Mouse (Mus musculus) liver, adult (tissue): ENCODE results near the gene Lrrc57.

ENCODE experiments used
- GATA4 ChIP-seq: IDR thresholded peaks from 2 replicates; pipeline ENCODE4 v1.6.1; 2014; ENCODE audit warnings: mild to moderate bottlenecking, low read length; ENCODE audit not compliant: insufficient replicate concordance

The Lrrc57 gene

GRCm38 (mm10) chr2:120628076-120628865 lies 19.0 kb upstream of the Lrrc57 start:
- TF ChIP-seq GATA4 = no peak

DNA sequence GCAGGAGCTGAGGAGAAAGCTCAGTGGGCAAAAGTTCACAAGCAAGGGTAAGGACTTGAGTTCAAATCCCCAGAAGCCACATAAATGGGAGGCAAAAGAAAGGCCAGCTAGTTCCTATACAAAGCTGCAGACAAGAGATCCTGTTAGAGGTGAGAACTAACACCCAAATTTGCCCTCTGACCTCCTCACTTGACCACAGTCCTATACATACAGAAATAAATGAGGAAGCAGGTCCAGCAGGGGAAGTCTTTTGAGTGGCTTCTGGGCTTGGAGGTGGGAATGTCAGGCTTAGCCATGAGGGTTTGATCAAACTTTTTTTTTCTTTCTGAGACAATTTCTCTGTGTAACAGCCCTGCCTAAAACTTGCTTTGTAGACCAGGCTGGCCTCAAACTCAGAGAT lies 13.6 kb upstream of the Lrrc57 start:
- TF ChIP-seq GATA4 = no peak

GRCm38 (mm10) chr2:120619538-120619937 lies 10.2 kb upstream of the Lrrc57 start:
- no peak for TF ChIP-seq GATA4

GRCm38 (mm10) chr2:120616279-120617163 lies 7.2 kb upstream of the Lrrc57 start:
- no peak for TF ChIP-seq GATA4

- TF ChIP-seq GATA4 = no peak
Measured at GRCm38 (mm10) chr2:120606021-120606690, 3.2 kb downstream of the Lrrc57 start.

GRCm38 (mm10) chr2:120599506-120599905 lies 9.8 kb downstream of the Lrrc57 start:
- TF ChIP-seq GATA4 = no peak

DNA sequence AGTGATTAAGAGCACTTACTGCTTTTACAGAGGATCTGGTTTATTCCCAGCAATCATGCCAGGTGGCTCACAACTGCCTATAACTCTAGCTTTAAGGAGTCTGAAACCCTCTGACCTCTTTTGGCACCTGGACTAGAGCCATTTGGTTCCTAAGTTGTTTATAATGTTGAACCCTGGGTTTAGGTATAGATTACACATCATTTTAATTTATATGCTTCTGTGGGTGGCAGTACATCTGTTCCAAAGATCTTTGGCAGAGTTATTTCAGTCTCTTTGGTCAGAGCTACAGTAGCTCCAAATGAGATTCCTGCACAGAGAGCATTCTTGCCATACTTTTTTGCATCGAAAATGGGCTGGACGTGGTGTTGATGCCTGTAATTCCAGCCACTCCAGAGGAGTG lies 11.6 kb downstream of the Lrrc57 start:
- TF ChIP-seq GATA4 = no peak

DNA sequence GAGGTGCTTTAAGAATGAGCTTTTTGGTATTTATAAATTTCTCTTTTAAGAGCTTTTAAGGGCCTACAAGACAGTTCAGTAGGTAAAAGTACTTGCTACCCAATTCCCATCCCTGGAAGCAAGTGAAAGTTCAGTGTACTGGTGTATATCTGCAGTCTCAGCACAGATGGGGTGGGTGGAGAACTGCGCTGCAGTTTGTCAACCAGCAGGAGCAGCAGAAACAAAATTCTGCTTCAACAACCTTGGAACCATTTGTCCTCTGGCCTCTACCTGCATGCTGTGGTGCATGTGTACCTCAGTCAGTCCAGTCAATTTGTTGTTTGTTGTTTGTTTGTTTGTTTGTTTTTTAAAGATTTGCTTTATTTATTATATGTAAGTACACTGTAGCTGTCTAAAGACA lies 17.1 kb downstream of the Lrrc57 start:
- TF ChIP-seq GATA4 = no peak

GRCm38 (mm10) chr2:120589759-120590158 lies 19.6 kb downstream of the Lrrc57 start:
- TF ChIP-seq GATA4 = no peak

GRCm38 (mm10) chr2:120578286-120578685 lies 31.0 kb downstream of the Lrrc57 start:
- no peak for TF ChIP-seq GATA4

DNA sequence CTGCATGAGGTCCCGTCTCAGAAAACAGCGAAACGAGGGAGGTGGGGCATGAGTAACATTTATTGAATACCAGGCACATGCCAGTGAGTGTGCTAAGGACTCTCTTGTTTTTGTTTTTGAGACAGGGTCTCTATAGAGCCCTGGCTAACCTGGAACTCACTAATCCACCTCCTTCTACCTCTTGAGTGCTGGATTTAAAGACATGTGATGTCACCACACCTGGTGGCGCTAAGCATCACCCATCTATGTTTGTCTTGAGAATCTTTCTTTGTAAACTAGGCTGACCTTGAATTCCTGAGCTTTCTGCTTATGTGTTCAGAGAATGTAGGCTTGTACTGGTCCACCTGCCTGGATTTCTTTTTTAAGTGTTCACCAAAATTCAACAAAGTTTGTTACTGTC lies 31.5 kb downstream of the Lrrc57 start:
- TF ChIP-seq GATA4 = no peak

- TF ChIP-seq GATA4 = peak; percentile 40; the same call in 1 of the 2 replicates
Measured at GRCm38 (mm10) chr2:120575978-120576377, 33.3 kb downstream of the Lrrc57 start.

DNA sequence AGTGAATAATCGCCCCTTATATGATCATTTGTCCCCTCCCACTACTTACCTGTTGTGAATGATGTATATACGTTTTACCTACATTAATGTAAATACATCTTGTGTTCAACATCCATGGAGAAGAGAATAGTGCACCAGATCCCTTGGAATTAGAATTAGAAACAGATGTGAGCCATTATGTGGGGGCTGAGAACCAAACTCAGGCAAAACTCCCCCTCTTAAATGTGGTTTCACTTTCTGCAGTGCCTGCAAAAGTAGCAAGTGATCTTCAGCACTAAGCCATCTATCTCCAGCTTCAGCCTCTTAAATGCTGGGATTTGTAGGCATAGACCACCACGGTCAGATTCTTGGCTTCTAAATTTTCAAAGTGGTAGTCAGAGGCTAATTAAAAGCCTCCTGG lies 34.2 kb downstream of the Lrrc57 start:
- TF ChIP-seq GATA4 = no peak

- no peak for TF ChIP-seq GATA4
Measured at GRCm38 (mm10) chr2:120571081-120571480, 38.2 kb downstream of the Lrrc57 start.

DNA sequence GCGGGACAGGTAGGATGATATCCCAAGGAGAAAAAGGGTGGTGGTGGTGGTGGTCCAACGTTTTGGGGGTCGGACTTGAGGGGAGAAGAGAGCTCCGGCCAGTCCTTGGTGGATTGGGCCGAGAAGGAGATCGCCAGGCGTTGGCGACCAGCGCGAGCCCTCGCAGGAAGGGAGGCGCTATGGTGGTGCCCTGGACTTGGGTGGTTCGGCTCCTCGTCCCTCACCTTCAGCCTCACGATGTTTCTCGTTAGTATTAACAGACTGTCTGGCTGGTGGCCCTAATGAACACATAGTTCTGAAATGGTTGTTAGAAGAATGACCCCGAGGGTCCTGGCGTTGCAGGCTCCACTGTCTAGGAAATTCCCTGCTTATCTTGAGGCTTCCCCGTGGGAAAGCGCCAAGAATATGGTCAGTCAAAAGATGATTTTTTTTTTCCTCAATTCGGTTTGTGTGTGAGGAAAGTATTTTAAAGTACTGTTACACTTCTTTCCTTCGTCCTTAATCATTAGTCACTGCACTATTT lies 41.5 kb downstream of the Lrrc57 start:
- TF ChIP-seq GATA4 = peak; percentile 53; the same call in 1 of the 2 replicates
